Mouse (Mus musculus) cerebellum, postnatal 10 days (tissue): ENCODE data around the gene Repin1.

ENCODE experiments used
- DNase-seq, 2 experiments: peaks; one replicate each; pipeline ENCODE4 v3.0.0; 2021; ENCODE audit warnings: mixed read lengths in 2 of 2

Gene Repin1

DNA sequence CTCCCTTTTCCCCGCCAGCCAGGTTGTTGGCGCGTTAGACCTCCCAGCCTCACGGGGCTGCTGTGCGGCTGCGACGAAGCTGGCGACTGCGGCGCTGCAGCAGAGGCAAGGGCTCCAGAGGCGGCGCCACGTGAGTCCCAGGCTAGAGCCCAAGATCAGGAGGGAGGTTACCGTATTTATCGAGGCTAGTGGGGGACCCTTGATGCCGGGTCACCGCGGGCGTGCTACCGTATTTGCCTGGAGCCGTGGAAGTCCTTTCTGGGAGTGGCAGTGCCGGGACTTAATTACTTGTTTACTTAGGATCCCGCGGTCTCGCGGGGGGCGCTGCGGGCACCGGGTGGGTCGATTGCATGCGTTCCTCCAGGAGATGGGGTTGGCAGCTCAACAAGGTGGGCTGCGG, 33.3 kb downstream of the Repin1 start:
- DNase-seq, result peak; percentile 59 to 67

- DNase-seq, result no peak
These were observed 33.8 kb downstream of the Repin1 start for GRCm38 (mm10) chr6:48627511-48627924.

- DNase-seq, result no peak
These were observed 34.7 kb downstream of the Repin1 start for GRCm38 (mm10) chr6:48628377-48628776.

DNA sequence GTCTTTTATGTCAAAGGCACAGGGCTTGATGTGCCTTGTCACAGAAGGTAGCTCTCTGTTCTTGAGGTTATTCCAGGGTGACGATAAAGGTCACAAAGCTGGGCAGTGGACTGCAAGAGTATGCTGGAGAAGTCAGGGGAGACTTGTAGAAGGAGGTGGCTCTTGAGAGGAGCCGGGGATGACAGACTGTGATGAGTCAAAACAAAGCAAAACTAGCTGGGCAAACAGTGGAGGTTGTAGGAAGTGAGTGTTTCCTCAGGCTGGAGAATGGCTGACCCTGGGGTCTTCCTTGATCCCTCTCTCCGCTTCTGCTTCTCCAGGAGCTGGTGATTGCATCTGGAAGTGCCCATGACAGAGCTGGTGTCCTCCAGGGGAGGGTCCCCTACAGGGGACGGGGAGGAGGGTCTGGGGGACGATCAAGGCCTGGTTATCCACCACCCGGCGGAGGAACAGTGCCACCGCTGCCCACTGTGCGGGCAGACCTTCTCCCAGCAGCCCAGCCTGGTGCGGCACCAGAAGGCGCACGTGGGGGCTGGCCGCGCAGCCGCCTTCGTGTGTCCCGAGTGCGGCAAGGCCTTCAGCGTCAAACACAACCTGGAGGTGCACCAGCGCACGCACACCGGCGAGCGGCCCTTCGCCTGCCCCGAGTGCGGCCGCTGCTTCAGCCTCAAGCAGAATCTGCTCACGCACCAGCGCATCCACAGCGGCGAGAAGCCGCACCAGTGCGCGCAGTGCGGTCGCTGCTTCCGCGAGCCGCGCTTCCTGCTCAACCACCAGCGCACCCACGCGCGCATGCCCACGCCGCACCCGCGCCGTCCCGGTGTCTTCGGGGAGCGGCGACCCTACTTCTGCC, 35.4 kb downstream of the Repin1 start:
- DNase-seq, result peak; percentile 73

GRCm38 (mm10) chr6:48629661-48630034, 36.0 kb downstream of the Repin1 start:
- peak in 1 of 2 experiments; percentile 42 for DNase-seq

- peak in 1 of 2 experiments; percentile 30 for DNase-seq
These were observed 37.1 kb downstream of the Repin1 start for GRCm38 (mm10) chr6:48630831-48631230.

DNA sequence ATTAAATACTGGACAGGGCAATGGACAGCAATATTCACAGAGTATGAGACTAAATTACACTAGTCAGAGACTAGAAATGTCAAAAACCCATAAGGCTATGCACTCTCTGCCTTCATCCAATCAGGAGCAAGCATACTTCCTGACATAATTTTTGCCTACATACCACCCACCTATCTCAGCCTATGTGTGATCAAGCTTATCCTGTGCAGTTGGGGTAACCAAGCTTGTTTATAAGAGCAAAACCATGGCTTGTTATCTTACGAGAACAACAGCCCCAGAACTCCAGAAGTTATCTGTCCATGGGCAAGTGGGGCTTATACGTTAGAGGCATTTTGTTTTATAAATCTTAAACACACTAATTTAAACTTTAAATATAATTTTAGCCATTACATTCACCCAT, 41.4 kb downstream of the Repin1 start:
- no peak for DNase-seq

DNA sequence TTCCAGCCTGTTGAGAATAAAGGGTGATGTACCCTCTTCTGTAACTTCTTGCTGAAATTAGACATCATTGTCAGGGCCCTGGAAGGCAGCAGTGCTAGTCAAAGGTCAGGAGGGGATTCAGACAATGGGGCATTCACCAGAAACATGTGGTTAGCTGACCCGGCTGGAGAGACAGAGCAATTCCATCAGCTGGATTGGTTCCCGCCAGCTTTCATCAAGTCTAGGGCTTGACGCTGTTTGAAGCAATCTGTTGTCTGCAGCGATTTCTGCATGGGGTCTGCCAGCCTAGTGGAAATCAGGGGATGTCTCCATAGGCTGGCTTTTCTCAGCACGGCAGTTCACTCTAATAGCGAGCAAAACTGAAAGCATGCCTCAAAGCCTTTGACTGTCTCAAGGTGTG, 42.8 kb downstream of the Repin1 start:
- DNase-seq, result no peak

DNA sequence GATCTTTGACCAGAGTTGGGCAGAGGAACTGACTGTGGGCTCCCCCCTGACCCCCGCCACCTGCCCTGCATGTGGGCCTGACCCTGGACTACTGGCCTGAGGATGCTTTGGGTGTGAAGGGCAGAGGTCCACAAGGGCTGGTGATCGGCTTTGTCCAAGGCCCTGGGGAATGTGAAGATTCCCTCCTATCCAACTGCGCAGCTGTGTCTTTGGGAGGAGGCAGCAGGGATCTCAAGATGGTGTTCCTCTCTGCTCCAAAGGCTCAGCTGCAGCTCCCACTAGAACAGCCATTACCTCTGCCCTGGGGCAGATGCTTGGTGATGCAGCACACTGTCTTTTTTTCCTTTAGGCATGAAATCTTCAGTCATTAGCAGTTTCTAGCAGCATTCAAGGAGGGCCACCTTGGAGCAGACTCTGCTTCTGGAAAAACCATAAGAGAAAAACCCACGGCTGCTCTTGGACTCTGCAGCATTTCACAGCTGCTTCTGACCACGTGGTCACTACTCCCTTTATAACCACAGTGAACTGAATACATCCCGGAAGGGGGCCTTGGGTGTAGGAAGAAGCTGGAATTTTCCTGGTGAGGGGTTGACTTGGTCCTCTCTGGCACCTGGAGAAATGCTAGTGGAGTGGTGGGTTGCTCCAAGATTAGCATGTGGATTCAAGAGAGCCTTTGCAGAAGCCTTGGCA, 44.3 kb downstream of the Repin1 start:
- no peak for DNase-seq

GRCm38 (mm10) chr6:48638553-48638952, 44.9 kb downstream of the Repin1 start:
- no peak for DNase-seq

- no peak for DNase-seq
These were observed 47.7 kb downstream of the Repin1 start for GRCm38 (mm10) chr6:48641391-48641790.

- peak; percentile 72 to 87 for DNase-seq
These were observed 49.1 kb downstream of the Repin1 start for GRCm38 (mm10) chr6:48642764-48643292.

- peak; percentile 83 to 86 for DNase-seq
These were observed 52.1 kb downstream of the Repin1 start for GRCm38 (mm10) chr6:48645660-48646308.

DNA sequence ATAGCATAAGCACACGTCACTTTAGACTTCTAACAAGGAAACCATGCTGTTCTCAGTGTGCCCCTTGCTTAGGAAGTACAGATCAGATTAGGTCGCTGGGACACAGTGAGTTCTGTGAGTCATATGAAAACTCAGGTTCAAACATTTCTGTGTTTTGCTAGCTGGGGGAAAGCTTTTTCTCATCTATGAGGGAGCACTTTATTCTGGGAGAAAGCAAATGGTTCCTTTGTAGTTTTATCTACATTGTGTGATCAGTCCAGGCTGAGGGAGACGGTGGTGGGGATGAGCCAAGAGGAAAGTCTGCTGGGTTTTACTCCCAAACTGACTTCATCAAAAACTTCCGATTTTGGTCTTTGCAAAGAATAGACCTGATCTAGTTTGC, 52.6 kb downstream of the Repin1 start:
- no peak for DNase-seq

GRCm38 (mm10) chr6:48646995-48647394, 53.3 kb downstream of the Repin1 start, which contains the start of gene Gimap8:
Gene Gimap8, plus strand, starts transcription at chr6:48647234.
- DNase-seq, result peak; percentile 58 to 66

DNA sequence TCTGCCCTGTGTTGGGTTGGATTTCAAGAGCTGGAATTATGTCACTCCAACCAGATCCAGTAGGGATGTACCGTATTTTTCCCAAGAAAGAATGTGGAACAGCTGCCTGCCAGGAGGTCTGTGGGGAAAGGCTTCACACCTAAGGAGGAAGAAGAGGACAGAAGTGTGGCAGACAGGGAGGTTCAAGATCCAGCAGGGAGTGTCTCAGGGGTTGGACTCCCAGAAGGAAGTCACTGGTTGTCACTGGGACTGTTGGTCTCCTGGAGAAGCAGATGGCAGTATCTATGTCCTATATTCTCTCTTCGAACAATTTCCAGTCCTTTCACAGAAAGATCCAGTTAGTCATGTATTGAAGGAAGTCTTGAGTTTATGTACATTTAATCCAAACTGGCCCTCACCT, 53.9 kb downstream of the Repin1 start:
- DNase-seq, result no peak
